Mouse (Mus musculus) skeletal muscle tissue, adult 2 months (tissue): Measurements from ENCODE around the gene Lrrc57.
A peak's percentile ranks its signal among the peaks of the same experiment; 100 is the strongest.

ENCODE experiments used
- DNase-seq: peaks from one replicate; pipeline ENCODE4 v3.0.0-alpha.2; 2012; ENCODE audit warnings: low read depth, low spot score

Gene Lrrc57

GRCm38 (mm10) chr2:120608830-120609723, at the start of gene Lrrc57, which contains the start of gene Haus2:
TSS of gene Lrrc57 (minus strand) at chr2:120609520.
TSS of gene Haus2 (plus strand) at chr2:120609383.
- peak; percentile 81 for DNase-seq

- no peak for DNase-seq
These were observed 49.2 kb upstream of the Lrrc57 start for GRCm38 (mm10) chr2:120658486-120658885.

DNA sequence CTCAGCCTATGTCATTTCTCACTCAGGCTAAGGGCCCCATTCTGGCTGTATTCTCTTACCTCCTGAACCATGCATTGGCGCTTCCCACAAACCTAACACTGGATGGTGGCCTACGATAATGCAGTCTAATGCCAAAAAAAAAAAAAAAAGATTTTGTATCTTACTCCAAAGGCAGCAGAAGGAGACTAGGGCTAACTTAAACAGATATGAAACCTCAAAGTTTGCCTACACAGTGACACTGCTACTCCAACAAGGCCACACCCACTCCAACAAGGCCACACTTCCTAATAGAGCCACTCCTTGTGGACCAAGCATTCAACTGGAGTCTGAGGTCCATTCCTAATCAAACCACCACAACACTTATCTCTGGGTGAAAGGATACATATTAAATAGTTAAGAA, 47.4 kb upstream of the Lrrc57 start:
- no peak for DNase-seq

DNA sequence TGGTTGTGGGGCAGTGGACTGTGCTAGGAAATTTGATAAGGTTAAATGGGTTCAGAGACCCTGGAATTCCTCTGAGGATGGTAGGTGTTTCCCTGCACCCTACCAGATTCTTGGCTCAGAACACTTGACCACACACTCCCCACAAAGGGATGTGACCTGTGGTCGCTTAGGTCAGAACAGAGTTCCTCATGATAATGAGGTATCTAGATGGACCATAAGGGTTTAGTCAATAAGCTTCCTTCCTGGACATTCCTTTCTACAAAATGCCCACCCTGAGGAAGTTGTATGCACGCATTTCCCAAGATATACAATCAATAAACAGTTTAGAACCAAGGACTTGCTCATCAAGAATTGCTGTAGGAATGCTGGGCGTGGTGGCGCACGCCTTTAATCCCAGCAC, 46.6 kb upstream of the Lrrc57 start:
- DNase-seq = no peak

DNA sequence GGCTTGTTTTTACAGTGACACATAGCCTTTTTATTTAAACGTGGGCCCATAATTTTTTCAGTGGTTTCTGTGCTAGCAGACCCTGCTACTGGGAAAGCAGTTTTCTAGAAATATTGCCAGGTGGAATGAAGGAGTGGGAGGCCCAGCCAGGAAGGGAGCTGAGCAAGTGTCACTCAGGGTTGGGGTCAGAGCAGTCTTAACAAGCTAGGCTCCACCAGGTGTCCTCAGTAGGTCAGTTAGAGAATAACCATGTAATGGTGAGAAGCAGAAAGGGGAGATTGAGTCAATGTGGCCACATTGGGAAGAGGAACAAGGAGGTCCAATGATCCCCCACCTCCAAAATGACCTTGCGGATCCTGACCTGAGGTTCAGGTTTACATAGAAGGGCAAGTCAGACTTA, 45.4 kb upstream of the Lrrc57 start:
- no peak for DNase-seq

DNA sequence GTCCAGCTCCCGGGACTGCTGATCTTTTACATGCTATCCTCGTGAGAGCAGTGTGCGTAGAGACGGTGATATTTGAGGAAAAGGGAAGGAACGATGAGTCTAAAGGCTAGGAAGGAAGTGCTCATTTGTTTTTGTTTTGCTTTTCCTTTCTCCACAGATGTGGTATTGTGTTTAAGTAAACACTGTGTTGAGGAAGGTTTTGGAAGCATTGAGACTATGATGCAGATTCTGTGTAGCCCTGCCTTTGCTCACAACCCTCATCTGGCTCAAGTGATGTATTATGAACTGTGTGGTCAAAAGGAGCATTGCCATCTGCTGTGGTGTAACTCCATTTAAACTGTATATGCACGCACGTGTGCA, 43.6 kb upstream of the Lrrc57 start:
- DNase-seq = no peak

DNA sequence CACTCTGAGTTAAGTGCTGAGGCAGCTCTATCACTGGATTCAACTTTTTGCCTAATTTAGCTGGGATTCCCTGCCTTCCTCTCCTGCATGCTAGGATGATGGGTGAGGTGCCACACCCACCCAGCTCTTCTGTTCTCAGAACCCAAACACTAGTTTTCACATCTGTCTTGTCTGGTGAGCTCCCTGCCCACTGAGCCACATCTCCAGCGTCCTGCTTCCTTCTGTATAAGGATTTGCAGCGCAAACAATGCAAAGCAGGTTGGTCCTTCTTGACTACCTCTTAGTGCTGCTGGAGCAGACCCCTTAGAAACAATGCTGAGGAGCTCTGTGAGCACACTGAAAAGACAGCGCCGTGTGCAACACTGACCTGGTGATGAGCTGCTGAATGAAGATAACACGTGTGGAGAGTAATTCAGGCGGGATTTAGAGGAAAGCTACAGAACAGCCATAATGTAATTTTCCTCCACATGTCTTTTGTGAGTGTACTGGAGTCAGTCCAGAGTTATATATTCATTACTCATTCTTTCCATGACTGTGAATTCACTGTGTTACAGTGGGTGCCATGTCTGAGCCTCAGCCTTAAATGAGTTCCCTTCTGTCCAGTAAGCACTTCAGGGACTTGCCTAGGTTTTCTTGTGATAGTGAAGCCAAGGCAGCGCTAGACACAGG, 43.1 kb upstream of the Lrrc57 start:
- DNase-seq = no peak

DNA sequence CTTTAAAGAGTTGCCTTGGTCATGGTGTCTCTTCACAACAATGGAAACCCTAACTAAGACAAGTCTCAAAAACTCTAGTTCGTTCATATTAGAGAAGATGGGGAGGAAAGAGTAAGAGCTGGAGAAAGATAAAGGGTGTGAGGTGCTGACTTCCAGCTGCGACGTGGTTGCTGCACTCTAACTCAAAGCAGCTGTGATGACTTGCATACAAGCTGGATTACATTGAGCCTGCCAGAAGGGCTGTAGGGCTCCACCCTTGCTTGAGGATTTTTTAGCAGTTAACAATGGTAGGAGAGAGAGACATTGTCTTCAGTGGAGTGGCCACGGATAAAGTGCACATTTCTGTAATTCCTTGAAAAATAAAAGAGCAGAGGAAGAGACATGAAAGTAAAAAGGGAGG, 37.5 kb upstream of the Lrrc57 start:
- DNase-seq = peak; percentile 66

GRCm38 (mm10) chr2:120643836-120644235, 34.5 kb upstream of the Lrrc57 start:
- DNase-seq = peak; percentile 82

GRCm38 (mm10) chr2:120640835-120641234, 31.5 kb upstream of the Lrrc57 start:
- no peak for DNase-seq

GRCm38 (mm10) chr2:120631957-120632356, 22.6 kb upstream of the Lrrc57 start:
- peak; percentile 56 for DNase-seq

GRCm38 (mm10) chr2:120631521-120631920, 22.2 kb upstream of the Lrrc57 start:
- DNase-seq = no peak

GRCm38 (mm10) chr2:120630655-120631054, 21.3 kb upstream of the Lrrc57 start:
- no peak for DNase-seq

DNA sequence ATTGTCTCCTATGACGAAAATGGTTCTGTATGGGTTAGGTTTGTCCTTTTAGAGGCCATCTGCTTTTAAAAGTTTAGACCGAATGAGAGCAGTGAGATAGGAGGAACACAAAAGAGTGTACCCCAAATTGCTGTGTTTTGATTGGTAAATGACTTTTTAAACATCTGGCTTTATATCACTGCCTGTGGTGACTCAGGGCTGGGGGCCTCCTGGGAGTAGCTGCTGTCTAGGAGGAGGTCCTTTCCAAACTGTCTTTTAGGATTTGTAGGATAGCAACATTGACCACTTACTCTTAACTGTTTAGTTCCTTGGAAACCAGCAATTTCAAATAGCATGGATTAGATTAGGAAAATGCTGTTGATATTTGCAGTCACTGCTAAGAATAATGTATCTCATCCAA, 20.9 kb upstream of the Lrrc57 start:
- no peak for DNase-seq

DNA sequence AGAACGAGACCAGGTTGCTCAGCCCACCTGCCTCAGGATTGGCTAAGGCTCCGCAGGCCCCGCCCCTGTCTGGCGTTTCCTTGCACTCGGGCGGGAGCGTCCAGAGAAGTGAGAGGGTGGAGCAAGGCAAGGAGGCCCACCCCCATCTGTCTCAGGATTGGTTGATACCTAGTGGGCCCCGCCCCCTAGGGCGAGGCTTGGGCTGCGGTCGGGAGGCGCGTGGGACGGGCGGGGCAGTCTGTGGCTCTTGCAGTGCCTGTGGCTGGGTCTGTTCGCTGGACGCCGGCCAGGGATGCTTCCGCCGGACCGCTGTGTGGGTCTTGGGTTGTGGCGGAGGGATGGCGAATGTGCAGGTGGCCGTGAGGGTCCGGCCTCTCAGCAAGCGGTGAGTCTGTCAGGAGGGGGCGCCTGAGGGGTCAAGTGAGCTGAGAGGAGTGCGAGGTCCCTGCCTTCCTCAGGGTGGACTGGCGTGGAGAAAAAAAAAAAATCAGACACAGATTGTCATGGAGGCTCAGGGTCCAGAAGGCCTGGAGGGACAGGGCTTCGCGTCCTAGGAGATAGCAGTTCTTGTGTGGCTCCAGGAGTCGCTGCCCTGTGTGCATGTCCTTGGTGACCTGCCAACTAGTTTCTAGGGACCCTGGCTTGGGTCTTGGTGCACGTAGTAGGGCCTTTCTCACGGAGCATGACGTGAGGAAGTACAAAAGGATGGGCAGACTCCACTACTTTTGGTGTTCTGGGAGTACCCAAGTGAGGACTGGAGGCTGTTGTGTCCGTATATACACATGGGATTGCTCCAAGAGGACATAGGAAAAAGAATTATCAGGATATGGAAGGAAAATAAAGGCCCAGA, 19.8 kb upstream of the Lrrc57 start, which contains the start of gene Stard9:
Stard9 (plus strand) TSS at position 236 of the 850 bp plus-strand sequence.
- peak; percentile 97 for DNase-seq

GRCm38 (mm10) chr2:120628076-120628865, 19.0 kb upstream of the Lrrc57 start:
- DNase-seq = no peak

GRCm38 (mm10) chr2:120622920-120623319, 13.6 kb upstream of the Lrrc57 start:
- DNase-seq = no peak

DNA sequence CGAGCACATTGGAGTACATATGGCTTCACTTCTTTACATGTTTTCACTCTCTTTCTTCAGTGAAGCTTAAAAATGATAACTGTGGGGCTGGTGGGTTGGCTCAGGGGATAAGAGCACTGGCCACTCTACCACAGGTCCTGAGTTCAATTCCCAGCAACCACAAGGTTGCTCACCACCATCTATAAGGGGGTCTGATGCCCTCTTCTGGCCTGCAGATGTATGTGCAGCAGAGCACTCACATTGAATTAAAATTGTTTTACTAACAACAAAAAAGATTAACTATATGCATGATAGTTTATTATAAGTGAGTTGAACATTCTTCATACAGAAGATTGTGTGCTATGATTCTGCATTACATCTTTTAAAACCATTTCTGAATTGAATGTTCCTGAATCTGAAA, 10.2 kb upstream of the Lrrc57 start:
- no peak for DNase-seq

GRCm38 (mm10) chr2:120616279-120617163, 7.2 kb upstream of the Lrrc57 start:
- no peak for DNase-seq
